Comparison of ENCODE assay signal across 10 mouse cellular contexts in genomic region chr19:48429755-48430154, GRCm38 (mm10).
DNase-seq lines count a peak whose midpoint lies in the region; ATAC-seq and TF ChIP-seq lines count a peak whose summit lies in the region.
"Had no signal": no experiment of that assay in that cellular context is flagged by ENCODE, and none has a peak within 500 bp of the region (broad histone marks: within the 10 kb centered on the region; RNA-seq: fewer than 3 reads in every experiment).

No protein-coding gene starts in this region.

- H3K27ac ChIP-seq in forebrain, postnatal 0 days (ENCODE audit: low read depth, low read length) = no peak overlapping the region
- 0 out of 2 replicates have a peak overlapping the region, but pooled peaks have one; percentile 36 for H3K27ac ChIP-seq in limb, embryonic 10.5 days
- H3K27ac ChIP-seq: macrophage had no signal

- ATAC-seq in frontal cortex, adult (ENCODE audit: low TSS enrichment) = peak; percentile 50; the same call in 1 of the 2 replicates
- ATAC-seq in forebrain, postnatal 0 days = peak; percentile 75
- no peak for ATAC-seq in erythroblast, adult 5-6 weeks (replicated peaks; ENCODE audit: low FRiP score, poor library complexity, severe bottlenecking)

- H3K4me1 ChIP-seq in forebrain, postnatal 0 days (ENCODE audit: insufficient read depth) = no peaks in the 10 kb centered on the region
- peaks cover 21% of the 10 kb centered on the region for H3K4me1 ChIP-seq in limb, embryonic 10.5 days

- no peak overlapping the region for H3K4me2 ChIP-seq in forebrain, postnatal 0 days (ENCODE audit: low read depth)

- no peaks in the 10 kb centered on the region for H3K9me3 ChIP-seq in forebrain, postnatal 0 days (ENCODE audit: low read length)
- H3K9me3 ChIP-seq in limb, embryonic 10.5 days (replicated peaks) = no peaks in the 10 kb centered on the region

- no peak for TF ChIP-seq CTCF in forebrain, postnatal 0 days (IDR thresholded peaks at IDR 0.05; ENCODE audit: low read depth)

- H3K9ac ChIP-seq in forebrain, postnatal 0 days = no peak overlapping the region

- H3K36me3 ChIP-seq in forebrain, postnatal 0 days (ENCODE audit: insufficient read depth) = no peaks in the 10 kb centered on the region
- no peaks in the 10 kb centered on the region for H3K36me3 ChIP-seq in limb, embryonic 10.5 days

- H3K4me3 ChIP-seq in forebrain, postnatal 0 days (ENCODE audit: low read depth, low read length) = no peak overlapping the region
- no peak overlapping the region for H3K4me3 ChIP-seq in limb, embryonic 10.5 days

- no peak for DNase-seq in frontal cortex, postnatal 14 days (ENCODE audit: low spot score in 2 of 2)
- peak; percentile 28 for DNase-seq in forebrain, postnatal 0 days
- DNase-seq in limb, embryonic 10.5 days (ENCODE audit: low spot score) = no peak
- peak; percentile 20 for DNase-seq in mesoderm, embryonic 11.5 days (ENCODE audit: low read depth, low spot score)
- DNase-seq in thymus, adult 18-20 months = no peak
- DNase-seq in spleen, postnatal 36 days (ENCODE audit: low spot score in 2 of 2) = no peak
- DNase-seq: cerebellum, adult 11-12 months had no signal

- 4% methylated on average over 2 of the region's 2 CpGs for WGBS in forebrain, postnatal 0 days
- 65% methylated on average over 2 of the region's 2 CpGs for WGBS in limb, embryonic 10.5 days

- H3K27me3 ChIP-seq in forebrain, postnatal 0 days (ENCODE audit: insufficient read depth, low read length) = no peaks in the 10 kb centered on the region
- H3K27me3 ChIP-seq in limb, embryonic 10.5 days (ENCODE audit: low read depth, poor library complexity, severe bottlenecking) = no peaks in the 10 kb centered on the region

Comparison
In these comparisons a context has a peak if more than half of its experiments do, and no peak if none do; other contexts are left out.
1. DNase-seq: peak in forebrain, postnatal 0 days (single experiment) and mesoderm, embryonic 11.5 days (single experiment); none in frontal cortex, postnatal 14 days (0 of 2), limb, embryonic 10.5 days (single experiment), thymus, adult 18-20 months (0 of 2) and spleen, postnatal 36 days (0 of 2).